Mouse (Mus musculus) midbrain, embryonic 13.5 days (tissue): Measurements from ENCODE around the gene Numb. TPM values are rescaled to one million over a fixed set of nuclear protein-coding genes. Genes with fewer than 3 reads are reported as not detected.

Experiments
- ATAC-seq: fragments of 200-750 bp; cut with Nextera tagmentation; 2 replicates; pipeline ENCODE4 v1.8.0; 2017; ENCODE audit warnings: mild to moderate bottlenecking, moderate TSS enrichment, moderate library complexity
- H3K27ac ChIP-seq: fragments of 300-500 bp; sonication (generic); 2 replicates; pipeline ENCODE4 v1.5.1; 2015; ENCODE audit warnings: inconsistent platforms, mild to moderate bottlenecking, moderate library complexity
- H3K27me3 ChIP-seq: fragments of 300-500 bp; sonication (generic); 2 replicates; pipeline ENCODE4 v1.6.1; 2015; ENCODE audit warnings: mild to moderate bottlenecking, inconsistent platforms
- H3K36me3 ChIP-seq: fragments of 300-500 bp; sonication (generic); 2 replicates; pipeline ENCODE4 v1.6.1; 2015; ENCODE audit warnings: mild to moderate bottlenecking, inconsistent platforms
- H3K4me1 ChIP-seq: fragments of 300-500 bp; sonication (generic); replicated peaks from 2 replicates; pipeline ENCODE4 v1.6.1; 2015; ENCODE audit warnings: inconsistent platforms
- H3K4me2 ChIP-seq: fragments of 300-500 bp; sonication (generic); replicated peaks from 2 replicates; pipeline ENCODE4 v1.6.1; 2015; ENCODE audit warnings: moderate library complexity, mild to moderate bottlenecking, inconsistent platforms
- H3K4me3 ChIP-seq: fragments of 300-500 bp; sonication (generic); replicated peaks from 2 replicates; pipeline ENCODE4 v1.5.1; 2015; ENCODE audit warnings: mild to moderate bottlenecking, inconsistent platforms
- H3K9ac ChIP-seq: fragments of 300-500 bp; sonication (generic); replicated peaks from 2 replicates; pipeline ENCODE4 v1.6.1; 2015; ENCODE audit warnings: mild to moderate bottlenecking, inconsistent platforms
- H3K9me3 ChIP-seq: fragments of 300-500 bp; sonication (generic); 2 replicates; pipeline ENCODE4 v1.6.1; 2016; ENCODE audit warnings: mild to moderate bottlenecking, inconsistent platforms
- WGBS: fragments of 180-500 bp; shearing (Covaris S2); methylation state at CpG from one replicate; pipeline ENCODE4 v1.1.7; 2015; 5-methylcytosine and 5-hydroxymethylcytosine counted together
- polyA plus RNA-seq: library from polyadenylated mRNA; unstranded; fragments of >200 nt; fragmentation: Nextera tagmentation; extraction: Ambion mirVana; gene quantifications from 2 replicates; pipeline ENCODE4 v1.2.1, GENCODE M21; 2015

The Numb gene
- polyA plus RNA-seq, 1 experiment from 2014 or later: 23.6 TPM

DNA sequence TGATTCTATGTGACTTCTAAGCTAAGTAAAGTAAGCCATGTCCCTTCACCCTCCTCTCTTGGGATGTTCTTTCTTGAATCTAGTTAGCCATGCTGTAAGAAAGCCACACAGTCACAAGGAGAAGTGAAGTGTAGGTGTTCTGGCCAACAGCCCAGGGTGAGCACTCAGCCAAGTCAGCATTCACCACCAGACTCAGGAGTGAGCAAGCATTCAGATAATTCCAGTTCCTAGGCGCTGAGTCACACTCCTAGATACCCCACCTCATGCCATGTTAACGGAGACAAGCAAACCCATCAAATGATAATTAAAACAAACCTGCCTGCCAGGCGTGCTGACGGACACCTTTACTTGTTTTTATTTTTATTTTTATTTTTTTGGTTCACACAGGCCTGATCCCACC lies 47.1 kb downstream of the Numb start:
- Histone ChIP-seq H3K4me3 (no peak overlapping the region), H3K9ac (no peak overlapping the region), H3K4me1 (no peaks in the 10 kb centered on the region), H3K36me3 (peaks cover 26% of the 10 kb centered on the region), H3K9me3 (no peaks in the 10 kb centered on the region), H3K4me2 (no peak overlapping the region), H3K27me3 (no peaks in the 10 kb centered on the region), H3K27ac (no peak overlapping the region)
- WGBS: 97% methylated on average over 4 of the region's 4 CpGs
- no peak for ATAC-seq

DNA sequence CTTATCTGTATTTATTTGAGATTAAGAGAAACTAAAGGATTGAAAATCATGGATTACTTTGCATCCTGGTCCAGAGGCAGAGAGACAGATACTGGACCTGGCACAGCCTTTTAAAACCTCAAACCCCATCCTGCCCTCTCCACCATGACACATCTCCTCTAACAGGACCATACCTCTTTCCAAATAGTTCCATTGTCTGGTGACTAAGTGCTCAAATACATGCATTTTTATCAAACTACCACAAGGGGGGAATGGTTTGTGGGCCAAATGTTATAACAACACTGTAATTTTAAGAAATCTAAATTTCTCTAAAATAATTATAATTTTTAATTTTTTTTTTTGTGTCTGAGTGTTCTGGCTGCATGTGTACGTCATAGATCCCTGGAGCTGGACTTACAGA lies 57.2 kb downstream of the Numb start:
- no peak overlapping the region for H3K4me2 ChIP-seq
- 90% methylated on average over 1 of the region's 1 CpGs for WGBS

DNA sequence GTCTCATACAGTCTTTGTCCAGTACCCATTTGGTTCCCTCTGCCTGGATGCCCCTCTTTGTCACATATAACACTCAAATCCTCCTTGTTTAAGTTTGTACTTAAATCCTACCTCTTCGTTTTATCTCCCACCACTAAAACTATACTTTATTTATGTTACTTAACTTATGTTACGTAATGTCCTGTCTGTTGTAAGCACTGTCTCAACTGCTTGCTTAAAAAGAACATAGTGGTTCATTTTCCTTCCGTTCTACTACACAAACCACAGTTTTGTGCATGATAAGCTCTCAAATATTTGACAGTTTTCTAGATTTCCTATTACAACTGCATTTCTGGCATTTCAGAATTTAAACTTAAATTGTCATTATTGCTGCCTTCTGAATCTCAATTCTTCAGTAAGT lies 59.9 kb downstream of the Numb start:
- Histone ChIP-seq H3K27me3 (no peaks in the 10 kb centered on the region), H3K9me3 (no peaks in the 10 kb centered on the region), H3K4me3 (no peak overlapping the region), H3K36me3 (no peaks in the 10 kb centered on the region), H3K4me2 (no peak overlapping the region), H3K9ac (no peak overlapping the region), H3K27ac (no peak overlapping the region), H3K4me1 (no peaks in the 10 kb centered on the region)
- WGBS: 98% methylated on average over 3 of the region's 3 CpGs
- no peak for ATAC-seq

More for the DNA sequence above, 57.2 kb downstream of the Numb start:
- no peaks in the 10 kb centered on the region for H3K4me1 ChIP-seq
- no peaks in the 10 kb centered on the region for H3K27me3 ChIP-seq
- no peak overlapping the region for H3K4me3 ChIP-seq
- no peak for ATAC-seq
- H3K9me3 ChIP-seq: no peaks in the 10 kb centered on the region
- 0 out of 2 replicates have a peak, but pooled peaks cover 4% of the 10 kb centered on the region for H3K36me3 ChIP-seq
- H3K9ac ChIP-seq: no peak overlapping the region
- H3K27ac ChIP-seq: no peak overlapping the region

DNA sequence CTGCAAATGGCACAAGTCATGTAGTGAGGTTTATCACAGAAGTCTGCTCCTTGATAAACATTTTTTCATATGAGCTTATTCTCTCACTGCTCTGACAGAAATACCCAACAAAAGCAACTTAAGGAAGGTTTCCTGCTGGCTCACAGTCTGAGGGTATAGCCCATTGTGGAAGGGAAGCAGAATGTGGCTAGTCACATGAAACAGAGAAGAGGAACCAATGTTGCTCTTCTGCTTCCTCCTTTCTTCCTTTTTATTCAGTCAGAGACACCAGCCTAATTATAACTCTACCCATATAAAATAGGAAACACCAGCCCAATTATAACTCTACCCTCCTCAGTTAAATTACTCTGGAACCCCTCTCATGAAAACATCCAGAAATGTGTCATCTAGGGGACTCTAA lies 61.0 kb downstream of the Numb start:
- Histone ChIP-seq H3K4me2 (no peak overlapping the region), H3K4me3 (no peak overlapping the region), H3K27me3 (no peaks in the 10 kb centered on the region), H3K9ac (no peak overlapping the region), H3K36me3 (no peaks in the 10 kb centered on the region), H3K4me1 (no peaks in the 10 kb centered on the region), H3K27ac (no peak overlapping the region), H3K9me3 (no peaks in the 10 kb centered on the region)
- no peak for ATAC-seq

DNA sequence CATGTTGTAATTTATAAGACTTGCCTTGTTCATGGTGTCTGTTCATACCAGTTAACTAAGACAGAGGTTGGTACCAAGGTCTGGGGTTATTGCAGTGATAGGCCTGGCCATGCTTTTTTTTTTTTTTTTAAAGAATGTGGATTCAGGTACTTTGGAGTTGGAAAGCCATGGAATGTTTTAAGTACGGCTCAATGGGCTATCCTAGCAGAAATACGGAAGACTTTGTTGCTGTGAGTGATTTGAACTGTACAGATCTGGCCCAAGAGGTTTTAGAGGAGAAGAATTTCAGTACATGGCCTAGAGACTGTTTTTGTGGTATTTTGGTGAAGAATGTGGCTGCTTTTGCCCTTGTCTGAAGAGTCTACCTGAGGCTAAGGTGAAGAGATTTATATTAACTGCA lies 63.7 kb downstream of the Numb start:
- H3K27me3 ChIP-seq: no peaks in the 10 kb centered on the region
- H3K4me3 ChIP-seq: no peak overlapping the region
- H3K9ac ChIP-seq: no peak overlapping the region
- H3K27ac ChIP-seq: no peak overlapping the region
- no peaks in the 10 kb centered on the region for H3K36me3 ChIP-seq
- H3K4me1 ChIP-seq: no peaks in the 10 kb centered on the region
- 90% methylated on average over 2 of the region's 2 CpGs for WGBS
- ATAC-seq: no peak
- no peaks in the 10 kb centered on the region for H3K9me3 ChIP-seq
- no peak overlapping the region for H3K4me2 ChIP-seq

DNA sequence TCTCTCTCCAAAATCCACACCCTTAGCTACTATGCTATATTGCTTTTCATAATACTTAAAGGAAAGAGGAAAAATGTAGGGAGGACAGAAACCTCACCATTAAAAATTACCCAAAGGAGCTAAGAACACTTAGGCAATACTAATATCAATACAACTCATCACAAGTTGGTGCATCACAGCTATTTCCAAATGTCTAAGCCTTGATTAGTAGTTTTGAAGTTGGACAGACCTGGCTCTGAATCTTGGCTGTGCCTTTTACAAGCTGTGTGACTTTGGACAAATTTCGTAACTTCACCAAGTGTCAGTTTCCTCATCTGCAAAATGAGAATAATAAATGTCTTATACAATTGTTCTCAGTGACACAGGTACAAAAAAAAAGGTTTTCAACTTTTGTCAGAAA lies 66.5 kb downstream of the Numb start:
- no peak for ATAC-seq
- Histone ChIP-seq H3K27me3 (no peaks in the 10 kb centered on the region), H3K4me1 (no peaks in the 10 kb centered on the region), H3K27ac (no peak overlapping the region), H3K4me3 (no peak overlapping the region), H3K4me2 (no peak overlapping the region), H3K9ac (no peak overlapping the region), H3K9me3 (no peaks in the 10 kb centered on the region), H3K36me3 (no peaks in the 10 kb centered on the region)
- 100% methylated on average over 1 of the region's 1 CpGs for WGBS

DNA sequence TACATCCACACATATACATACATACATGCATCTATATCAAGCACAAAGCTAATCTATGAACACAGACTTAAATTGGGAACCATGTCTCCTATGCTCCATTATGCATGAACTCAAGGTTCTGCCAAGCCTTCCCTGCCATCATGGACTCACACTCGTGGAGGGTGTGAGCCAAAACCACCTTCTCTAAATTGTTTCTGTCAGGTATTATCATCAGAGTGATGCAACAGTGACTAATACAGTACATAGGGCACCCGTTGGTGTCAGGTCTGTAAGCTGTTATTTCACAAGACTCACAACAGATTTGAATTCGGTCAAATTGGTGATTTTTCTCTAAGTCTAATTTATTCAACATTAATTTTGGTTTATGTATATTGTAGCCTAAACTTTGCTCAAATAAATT lies 67.5 kb downstream of the Numb start:
- Histone ChIP-seq H3K9me3 (no peaks in the 10 kb centered on the region), H3K4me2 (no peak overlapping the region), H3K4me3 (no peak overlapping the region), H3K4me1 (no peaks in the 10 kb centered on the region), H3K27ac (no peak overlapping the region), H3K36me3 (no peaks in the 10 kb centered on the region), H3K9ac (no peak overlapping the region), H3K27me3 (no peaks in the 10 kb centered on the region)
- WGBS: 91% methylated on average over 3 of the region's 3 CpGs
- ATAC-seq: no peak

DNA sequence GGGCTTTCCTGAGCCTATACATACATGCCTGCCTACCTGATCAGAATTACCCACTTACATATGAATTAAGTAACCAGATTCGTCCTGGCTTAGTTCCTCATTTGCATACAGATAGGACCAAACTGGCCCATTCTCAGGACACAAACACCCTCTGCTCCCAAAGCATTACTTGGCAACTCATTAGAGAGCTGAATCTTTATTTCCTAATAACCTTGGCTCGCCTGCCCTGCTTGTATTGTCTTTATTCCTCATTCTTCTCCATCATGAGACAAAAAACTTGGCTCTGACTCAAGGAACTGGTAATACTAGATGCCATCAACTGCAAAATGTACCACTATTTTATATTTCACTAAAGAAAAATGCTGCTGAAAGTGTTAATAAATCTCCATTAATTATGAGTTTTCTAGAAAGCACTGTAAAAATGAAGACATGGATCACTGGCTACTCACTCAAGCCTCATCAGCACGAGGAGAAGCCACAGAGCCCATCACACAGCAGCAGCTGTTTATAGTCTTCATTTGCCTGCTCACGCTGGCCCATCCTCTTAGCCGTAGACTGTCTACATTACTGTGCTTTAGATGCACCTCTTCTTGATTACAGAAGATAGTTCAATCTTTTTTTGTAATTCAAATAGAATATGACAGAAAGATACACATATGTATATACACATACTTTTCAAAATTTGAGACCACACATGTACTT lies 69.1 kb downstream of the Numb start:
- H3K27ac ChIP-seq: no peak overlapping the region
- no peaks in the 10 kb centered on the region for H3K9me3 ChIP-seq
- no peak overlapping the region for H3K4me3 ChIP-seq
- ATAC-seq: no peak
- H3K4me1 ChIP-seq: no peaks in the 10 kb centered on the region
- H3K4me2 ChIP-seq: no peak overlapping the region
- WGBS: 78% methylated on average over 5 of the region's 5 CpGs
- no peaks in the 10 kb centered on the region for H3K27me3 ChIP-seq
- no peak overlapping the region for H3K9ac ChIP-seq
- H3K36me3 ChIP-seq: no peaks in the 10 kb centered on the region

DNA sequence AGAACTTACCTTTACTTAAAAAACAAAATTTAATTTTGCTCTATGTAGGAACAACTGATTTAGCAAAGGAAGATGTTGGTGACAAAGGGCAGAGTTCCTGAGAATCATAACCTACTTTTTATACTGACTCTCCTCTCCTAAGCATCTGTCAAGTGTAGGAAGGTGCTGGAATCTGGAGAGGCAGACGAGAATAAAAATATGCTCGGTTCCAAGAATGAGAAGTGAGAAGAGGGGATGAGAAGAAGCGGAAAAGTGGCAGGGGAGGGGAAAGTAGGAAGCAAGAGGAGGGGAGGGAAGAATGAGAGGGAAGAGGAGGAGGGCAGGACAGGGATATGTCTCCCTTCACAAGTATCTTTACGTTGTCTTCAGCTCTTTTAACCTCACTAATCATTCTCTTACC lies 71.4 kb downstream of the Numb start:
- 79% methylated on average over 4 of the region's 4 CpGs for WGBS
- Histone ChIP-seq H3K27ac (no peak overlapping the region), H3K4me2 (no peak overlapping the region), H3K9me3 (no peaks in the 10 kb centered on the region), H3K36me3 (no peaks in the 10 kb centered on the region), H3K4me1 (no peaks in the 10 kb centered on the region), H3K27me3 (no peaks in the 10 kb centered on the region), H3K4me3 (no peak overlapping the region), H3K9ac (no peak overlapping the region)
- no peak for ATAC-seq

DNA sequence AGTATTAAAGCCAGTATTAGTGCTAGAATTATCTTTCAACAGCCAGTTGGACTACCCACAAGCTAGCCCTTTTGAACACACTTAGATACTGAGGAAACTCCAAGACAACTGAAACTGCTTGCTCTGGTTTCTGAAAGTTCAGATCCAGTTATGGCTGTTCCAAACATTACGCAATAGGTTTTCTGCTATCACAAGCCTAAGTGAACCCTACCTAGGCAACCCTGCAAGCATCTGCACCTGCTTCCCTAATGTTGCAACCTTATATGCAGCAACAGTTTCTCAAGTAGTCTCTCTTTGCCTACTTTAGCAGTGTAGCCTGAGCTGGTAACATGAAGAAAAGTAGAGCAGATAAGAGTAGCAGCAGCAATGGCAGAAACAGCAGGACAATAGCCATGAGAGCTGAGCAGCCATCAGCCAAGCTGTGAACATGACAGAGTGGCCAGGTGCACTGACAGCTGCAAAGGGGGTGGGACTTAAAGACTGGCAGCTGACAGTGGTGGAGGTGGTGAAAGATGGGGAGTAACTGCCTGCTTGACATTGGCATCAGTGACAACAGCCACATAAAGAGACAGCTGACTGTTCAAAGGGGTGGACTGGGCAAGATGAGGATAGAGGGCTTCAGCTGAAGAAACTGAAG lies 73.0 kb downstream of the Numb start:
- Histone ChIP-seq H3K9me3 (no peaks in the 10 kb centered on the region), H3K9ac (no peak overlapping the region), H3K36me3 (no peaks in the 10 kb centered on the region), H3K4me2 (no peak overlapping the region), H3K4me1 (no peaks in the 10 kb centered on the region), H3K27me3 (no peaks in the 10 kb centered on the region), H3K27ac (no peak overlapping the region), H3K4me3 (no peak overlapping the region)
- no peak for ATAC-seq
- 100% methylated on average over 1 of the region's 1 CpGs for WGBS

DNA sequence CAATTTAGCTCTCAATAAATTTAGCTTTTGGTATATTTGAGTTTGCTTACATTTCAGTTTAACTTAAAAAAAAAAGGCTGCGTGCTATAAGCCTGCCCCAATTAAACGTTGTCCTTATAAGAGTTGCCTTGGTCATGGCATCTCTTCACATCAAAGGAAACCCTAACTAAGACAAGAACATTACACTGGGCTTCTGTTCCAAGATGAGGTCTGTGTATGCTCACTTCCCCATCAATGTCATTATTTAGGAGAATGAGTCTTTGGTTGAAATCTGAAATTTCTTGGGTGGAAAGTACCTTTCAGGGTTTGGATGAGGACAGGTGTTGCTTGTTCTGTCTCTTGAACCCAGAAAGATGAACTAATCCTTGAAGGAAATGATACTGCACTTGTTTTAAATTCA lies 73.9 kb downstream of the Numb start:
- no peak for ATAC-seq
- Histone ChIP-seq H3K9ac (no peak overlapping the region), H3K4me1 (no peaks in the 10 kb centered on the region), H3K4me3 (no peak overlapping the region), H3K27ac (no peak overlapping the region), H3K4me2 (no peak overlapping the region), H3K9me3 (no peaks in the 10 kb centered on the region), H3K27me3 (no peaks in the 10 kb centered on the region), H3K36me3 (no peaks in the 10 kb centered on the region)
- WGBS: 95% methylated on average over 2 of the region's 2 CpGs

DNA sequence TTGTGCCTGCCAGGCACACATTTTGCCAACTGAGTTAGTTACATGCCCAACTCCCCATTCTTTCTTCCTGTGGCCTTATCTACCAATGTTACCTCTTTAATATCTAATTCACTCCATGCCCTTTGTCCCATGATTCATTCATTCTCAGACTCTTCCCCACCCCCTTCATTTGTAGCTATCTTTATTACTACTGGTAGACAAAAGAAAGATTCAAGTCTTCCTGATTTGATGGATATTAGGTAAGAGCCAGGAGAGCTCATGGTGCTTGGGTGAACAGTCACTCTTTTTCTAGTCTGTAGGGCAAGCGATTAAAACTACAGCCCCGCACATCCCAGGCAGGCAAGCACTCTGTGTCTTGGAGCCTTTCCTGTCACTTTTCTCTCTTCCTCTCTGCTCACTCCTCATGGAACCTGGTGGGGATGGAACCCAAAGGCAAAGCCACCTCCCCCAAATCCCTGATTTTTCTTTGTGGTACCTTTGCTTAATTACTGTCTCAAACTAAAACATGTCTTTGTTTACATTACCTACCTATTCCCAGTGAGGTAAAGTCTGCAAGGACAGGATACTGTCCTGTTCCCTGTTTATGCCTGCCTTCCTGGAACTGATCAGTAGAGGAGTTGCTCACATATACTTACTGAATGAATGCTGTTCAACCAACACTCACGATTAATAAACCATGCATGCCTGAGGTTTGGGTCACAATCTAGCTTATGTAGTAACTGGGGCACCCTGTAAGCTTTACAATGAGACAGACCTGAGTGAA lies 78.9 kb downstream of the Numb start:
- H3K4me2 ChIP-seq: no peak overlapping the region
- H3K9me3 ChIP-seq: no peaks in the 10 kb centered on the region
- H3K4me1 ChIP-seq: no peaks in the 10 kb centered on the region
- ATAC-seq: no peak
- no peak overlapping the region for H3K27ac ChIP-seq
- H3K36me3 ChIP-seq: peaks cover 30% of the 10 kb centered on the region
- H3K4me3 ChIP-seq: no peak overlapping the region
- H3K9ac ChIP-seq: no peak overlapping the region
- H3K27me3 ChIP-seq: no peaks in the 10 kb centered on the region
- 99% methylated on average over 3 of the region's 3 CpGs for WGBS
